Mouse (Mus musculus): ENCODE results near the gene Rere.
"Not testable (repeated sequence)": the region's sequence is repeated elsewhere in the genome, so short reads cannot be mapped to it uniquely, and the experiment has no call there.

Rere gene

DNA sequence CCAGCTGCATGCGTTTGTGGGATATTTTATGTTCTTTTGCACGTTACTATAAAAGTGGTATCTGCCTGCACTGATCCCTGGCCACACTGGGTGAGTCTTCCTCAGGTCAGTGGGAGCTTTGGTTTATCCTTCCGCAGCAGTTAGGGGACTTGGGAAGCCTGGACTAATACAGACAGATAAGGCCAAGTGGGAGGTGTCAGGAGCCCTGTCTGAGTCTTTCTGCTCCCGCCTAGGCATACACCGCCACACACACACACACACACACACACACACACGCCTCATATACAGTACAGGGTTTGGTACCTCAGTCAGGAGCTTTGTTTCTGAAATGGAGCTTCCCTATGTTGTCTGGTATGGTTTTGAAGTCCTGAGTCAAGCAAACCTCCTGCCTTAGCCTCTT is 310.6 kb downstream of the Rere start:
- DNase-seq = no peak

DNA sequence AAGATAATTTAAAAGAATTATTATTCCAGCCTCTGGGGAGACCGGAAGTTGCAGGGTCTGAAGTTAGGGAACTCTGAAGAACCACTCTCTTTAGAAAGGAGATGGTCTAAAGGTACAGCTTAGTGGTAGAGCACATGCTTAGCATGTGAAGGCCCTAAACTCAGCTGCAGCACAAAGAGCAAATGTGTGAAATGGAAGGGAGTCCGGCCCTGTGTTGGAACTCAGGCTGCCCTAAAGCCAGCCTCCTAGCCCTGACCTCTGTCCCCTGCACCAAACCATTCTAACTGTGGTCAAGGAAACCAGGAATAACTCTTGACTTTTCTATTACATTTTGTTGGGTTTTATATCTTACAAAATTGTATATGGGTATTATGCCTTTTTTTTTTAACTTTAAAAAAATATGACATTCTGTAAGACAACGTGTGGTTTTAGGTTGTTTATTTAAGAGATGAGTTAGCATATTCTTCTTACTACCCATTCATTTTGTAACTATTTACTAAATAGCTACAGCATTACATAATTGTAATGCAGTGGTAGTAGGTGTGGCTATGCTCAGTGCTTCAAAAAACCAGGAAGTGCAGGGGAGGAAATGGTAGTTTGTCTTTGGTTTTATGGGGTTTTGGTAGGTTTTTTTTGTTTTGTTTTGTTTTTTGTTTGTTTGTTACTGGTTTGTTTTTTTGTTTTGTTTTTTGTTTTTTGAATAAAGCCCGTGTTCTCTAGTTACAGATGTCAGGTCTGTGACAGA is 312.2 kb downstream of the Rere start:
- no peak for DNase-seq

DNA sequence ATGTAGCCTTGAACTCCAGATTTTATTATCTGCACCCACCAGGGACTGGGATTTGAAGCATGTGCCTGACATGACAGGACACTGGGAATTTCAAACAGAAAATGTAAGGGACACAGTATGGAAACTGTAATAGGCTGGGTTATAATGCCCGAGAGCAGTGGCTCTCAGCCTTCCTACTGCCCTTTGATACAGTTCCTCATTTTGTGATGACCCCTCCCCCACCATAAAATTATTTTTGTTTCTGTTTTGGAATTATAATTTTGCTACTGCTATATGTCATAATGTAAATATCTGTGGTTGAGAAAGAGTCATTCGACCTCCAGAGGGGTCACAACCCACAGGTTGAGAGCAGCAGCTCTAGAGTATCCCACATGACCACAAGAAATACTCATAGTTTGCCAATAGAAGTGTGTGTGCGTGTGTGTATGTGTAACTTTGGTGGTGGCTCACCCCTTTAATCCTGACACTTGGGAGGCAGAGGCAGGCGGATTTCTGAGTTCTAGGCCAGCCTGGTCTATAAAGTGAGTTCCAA is 312.9 kb downstream of the Rere start:
- no peak for DNase-seq

DNA sequence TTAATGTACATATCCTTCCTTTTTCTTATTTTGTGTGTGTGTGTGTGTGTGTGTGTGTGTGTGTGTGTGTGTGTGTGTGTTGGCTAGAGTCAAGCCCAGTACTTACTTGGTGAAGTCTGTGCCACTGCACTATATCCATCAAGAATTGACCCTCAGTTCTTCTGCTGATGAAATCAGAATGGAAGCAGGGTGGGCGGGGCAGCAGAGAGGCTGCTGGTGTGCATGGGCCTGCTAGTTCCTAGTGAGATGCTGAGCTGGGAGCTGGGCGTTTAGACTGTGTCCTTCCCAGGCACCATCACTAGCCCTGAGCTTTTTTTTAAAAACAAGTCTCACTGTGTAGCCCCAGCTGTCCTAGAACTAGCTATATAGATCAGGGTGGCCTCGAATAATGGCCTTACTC is 313.6 kb downstream of the Rere start:
- no peak for DNase-seq

DNA sequence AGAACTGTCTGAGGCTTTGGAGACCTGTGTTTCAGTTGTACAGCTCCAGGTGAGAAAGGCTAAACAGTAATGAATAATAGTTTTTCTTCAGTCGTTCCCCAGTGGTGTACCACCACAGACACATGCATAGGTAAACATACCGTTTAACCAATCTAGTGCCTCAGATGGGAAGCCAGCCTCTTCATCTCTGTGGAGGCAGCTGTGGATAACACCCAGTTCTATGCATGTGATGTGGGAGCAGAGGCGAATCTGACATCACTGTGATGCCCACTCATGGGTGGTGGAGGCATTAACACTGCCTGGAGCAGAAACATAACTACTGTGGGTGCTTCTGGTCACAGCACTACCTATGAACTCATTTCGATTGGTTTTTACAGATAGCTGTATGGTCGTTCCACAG is 314.5 kb downstream of the Rere start:
- DNase-seq = no peak

GRCm38 (mm10) chr4:150598686-150599085 is 317.2 kb downstream of the Rere start:
- no peak for DNase-seq

- DNase-seq = no peak
Measured at GRCm38 (mm10) chr4:150599119-150599992, 317.9 kb downstream of the Rere start.

- DNase-seq = not testable (repeated sequence)
Measured at GRCm38 (mm10) chr4:150600503-150600902, 319.1 kb downstream of the Rere start.

DNA sequence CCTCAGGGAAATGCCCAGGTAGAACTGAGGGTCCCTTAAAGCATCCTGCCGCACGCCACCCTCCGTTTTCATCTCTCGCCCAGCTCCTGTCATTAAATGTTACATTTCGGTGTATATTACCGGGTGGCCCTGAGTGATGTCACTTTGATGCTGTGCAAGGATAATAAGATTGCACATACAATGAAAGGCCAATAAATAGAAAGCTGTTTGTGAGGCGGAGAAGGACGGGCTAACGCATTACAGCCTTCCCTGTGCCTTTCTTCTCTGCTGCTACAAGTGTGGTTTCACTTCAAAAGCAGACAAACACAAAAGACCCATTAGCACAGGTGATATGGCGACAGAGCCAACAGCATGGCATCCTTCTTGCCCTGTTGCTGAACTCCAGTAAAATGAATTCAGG is 320.0 kb downstream of the Rere start:
- no peak for DNase-seq

- DNase-seq = no peak
Measured at GRCm38 (mm10) chr4:150603366-150604061, 322.1 kb downstream of the Rere start.

- DNase-seq = no peak
Measured at GRCm38 (mm10) chr4:150605804-150606203, 324.4 kb downstream of the Rere start.

DNA sequence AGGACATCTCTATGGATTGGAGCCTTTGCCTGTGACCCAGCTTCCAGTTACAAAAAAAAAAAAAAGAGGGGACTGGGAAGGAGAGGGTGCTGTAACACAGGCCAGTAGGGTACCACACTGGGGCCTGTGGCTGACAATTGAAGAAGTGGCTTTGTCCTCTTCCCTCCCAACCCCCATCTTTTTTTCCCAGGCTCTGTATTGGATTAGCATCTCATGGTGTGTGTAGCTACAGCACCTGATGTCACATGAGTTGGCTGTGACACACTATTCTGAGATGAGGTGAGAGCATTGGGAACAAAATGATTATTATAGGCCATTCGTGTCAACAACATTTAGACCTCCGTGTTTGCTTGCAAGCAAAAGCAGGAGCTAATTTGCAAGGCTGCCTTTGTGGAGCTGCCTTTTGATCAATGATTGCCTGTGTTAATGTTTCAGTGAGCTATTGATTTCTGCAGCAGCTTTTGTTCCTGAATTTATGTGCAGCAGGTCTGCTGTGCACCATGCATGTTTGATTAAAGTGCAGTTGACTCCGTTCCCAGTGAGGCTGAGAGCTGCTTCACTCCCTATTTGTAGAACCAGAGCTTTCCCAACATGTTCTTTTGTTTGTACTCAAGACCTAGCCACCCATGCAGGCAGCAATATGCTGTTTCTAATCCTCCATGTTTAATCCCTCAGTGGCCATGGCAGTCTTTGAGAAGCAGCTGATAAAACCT is 325.2 kb downstream of the Rere start:
- no peak for DNase-seq

GRCm38 (mm10) chr4:150608670-150609069 is 327.2 kb downstream of the Rere start:
- DNase-seq = no peak

GRCm38 (mm10) chr4:150613715-150614114 is 332.3 kb downstream of the Rere start:
- no peak for DNase-seq

DNA sequence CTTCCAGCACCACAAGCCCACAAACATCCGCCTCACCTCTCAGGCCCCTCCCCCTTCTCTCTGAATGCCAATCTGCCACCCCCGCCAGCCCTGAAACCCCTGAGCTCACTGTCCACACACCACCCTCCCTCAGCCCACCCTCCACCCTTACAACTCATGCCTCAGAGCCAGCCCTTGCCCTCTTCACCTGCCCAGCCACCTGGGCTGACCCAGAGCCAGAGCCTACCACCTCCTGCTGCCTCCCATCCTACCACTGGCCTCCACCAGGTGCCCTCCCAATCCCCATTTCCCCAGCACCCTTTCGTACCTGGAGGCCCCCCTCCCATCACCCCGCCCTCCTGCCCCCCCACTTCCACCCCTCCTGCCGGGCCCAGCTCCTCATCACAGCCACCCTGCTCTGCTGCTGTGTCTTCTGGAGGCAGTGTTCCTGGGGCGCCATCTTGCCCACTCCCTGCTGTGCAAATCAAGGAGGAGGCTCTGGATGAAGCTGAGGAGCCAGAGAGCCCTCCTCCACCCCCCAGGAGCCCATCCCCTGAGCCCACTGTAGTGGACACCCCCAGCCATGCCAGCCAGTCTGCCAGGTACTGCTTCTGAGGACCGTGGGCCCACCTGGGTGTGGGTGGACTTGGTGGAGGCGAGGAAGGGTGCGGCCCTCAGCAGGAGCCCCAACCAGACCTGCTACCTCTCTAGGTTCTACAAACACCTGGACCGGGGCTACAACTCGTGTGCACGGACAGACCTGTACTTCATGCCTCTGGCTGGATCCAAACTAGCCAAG is 334.0 kb downstream of the Rere start:
- no peak for DNase-seq

DNA sequence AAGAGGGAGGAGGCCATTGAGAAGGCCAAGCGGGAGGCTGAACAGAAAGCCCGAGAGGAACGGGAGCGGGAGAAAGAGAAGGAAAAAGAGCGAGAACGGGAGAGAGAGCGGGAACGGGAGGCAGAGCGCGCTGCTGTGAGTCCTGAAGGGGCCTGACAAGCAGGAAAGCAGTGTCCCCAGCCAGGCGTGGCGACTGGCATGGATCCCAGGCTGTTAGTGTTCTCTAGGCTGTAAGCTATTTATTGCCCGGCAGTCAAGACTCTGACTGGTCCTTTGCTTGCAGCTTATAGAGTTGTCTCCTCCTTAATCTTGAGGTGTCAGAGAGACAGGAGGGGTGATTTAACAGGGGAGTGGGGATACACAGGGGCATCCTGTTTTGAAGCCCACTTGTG is 334.6 kb downstream of the Rere start:
- no peak for DNase-seq

GRCm38 (mm10) chr4:150616841-150617240 is 335.4 kb downstream of the Rere start:
- no peak for DNase-seq

DNA sequence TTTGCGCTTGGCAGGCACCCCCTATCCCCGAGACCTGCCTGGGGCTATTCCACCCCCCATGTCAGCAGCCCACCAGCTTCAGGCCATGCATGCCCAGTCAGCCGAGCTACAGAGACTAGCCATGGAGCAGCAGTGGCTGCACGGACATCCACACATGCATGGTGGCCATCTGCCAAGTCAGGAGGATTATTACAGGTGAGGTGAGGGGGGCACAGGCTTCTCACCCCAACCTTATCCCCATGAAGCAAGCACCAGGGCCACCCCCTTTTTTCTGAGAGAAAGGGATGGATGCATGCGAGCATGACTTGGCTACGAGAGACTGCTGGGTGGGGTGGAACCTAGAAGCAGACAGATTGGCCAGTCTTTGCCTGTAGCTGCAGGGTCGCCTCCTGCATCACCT is 337.6 kb downstream of the Rere start:
- no peak for DNase-seq

GRCm38 (mm10) chr4:150622641-150623040 is 341.2 kb downstream of the Rere start:
- no peak for DNase-seq

DNA sequence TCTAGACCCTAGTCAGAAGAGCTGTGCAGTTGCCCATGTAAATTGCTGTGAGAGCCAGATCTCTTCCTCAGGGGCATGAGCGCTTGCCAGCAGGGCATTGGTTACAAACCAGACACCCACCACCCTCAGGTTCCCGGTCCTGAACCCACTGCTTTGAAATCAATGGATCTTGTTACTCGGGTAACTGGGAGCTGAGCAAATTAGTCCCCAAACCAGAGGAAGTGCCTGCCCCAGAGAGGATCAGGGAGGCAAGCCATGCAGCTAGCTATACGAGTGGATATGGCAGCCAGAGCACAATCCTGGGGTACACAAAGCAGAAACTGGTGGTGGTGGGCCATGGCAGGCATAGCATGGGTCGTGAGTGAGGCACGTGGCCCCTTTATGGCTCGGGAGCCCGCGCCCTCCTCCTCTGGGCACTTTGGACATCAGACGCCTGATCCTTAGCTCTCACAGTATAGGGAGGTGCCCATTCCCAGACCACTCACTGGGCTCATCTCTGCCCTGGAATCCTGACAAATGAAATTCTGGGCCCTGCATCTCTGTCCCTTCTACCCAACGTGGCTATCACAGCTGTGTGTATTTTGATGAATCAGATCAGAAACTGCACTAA is 342.9 kb downstream of the Rere start:
- DNase-seq = no peak

DNA sequence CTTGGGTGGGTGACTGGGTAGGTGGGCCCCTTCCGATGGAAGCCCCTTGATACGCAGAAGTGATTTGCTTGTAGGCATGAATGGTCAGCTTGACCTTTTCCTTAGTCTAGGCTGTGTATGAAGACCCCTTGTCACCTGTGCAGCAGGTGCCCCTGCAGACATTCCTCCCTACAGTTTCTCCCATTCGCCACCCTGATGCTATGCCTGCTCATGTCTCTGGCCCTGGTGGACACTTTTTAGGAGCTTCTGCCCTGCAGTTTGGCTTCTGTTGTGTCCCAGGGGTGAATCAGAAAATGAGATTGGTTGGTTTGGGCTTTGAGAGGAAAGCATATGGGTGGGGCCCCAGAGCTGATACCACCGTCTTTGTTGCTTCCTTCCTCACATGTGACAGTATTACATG is 343.5 kb downstream of the Rere start:
- DNase-seq = no peak
